Mouse (Mus musculus) heart, adult 2 months (tissue): ENCODE results near the gene Fam222a.

ENCODE experiments used
- CTCF ChIP-seq: fragments of 200-600 bp; IDR thresholded peaks from 2 replicates; pipeline ENCODE4 v1.8.1; 2022; ENCODE audit warnings: antibody characterized with exemption, mild to moderate bottlenecking, moderate library complexity
- POLR2A ChIP-seq: fragments of 200-500 bp; IDR thresholded peaks from 2 replicates; pipeline ENCODE4 v1.6.1; 2011; ENCODE audit warnings: mild to moderate bottlenecking, low read depth, low read length, control low read depth; ENCODE audit not compliant: insufficient read depth

- TF ChIP-seq CTCF (no peak), POLR2A (no peak)
Observed at GRCm38 (mm10) chr5:114592463-114593160, 24.8 kb downstream of the Fam222a start.
